Comparison of ENCODE assay signal across 11 mouse cellular contexts in genomic region chr4:132794760-132795159, GRCm38 (mm10). TPM values are rescaled to one million over a fixed set of nuclear protein-coding genes. Genes with fewer than 3 reads are reported as not detected.
A peak's percentile ranks its signal among the peaks of the same experiment; 100 is the strongest.
DNase-seq lines count a peak whose midpoint lies in the region; ATAC-seq lines count a peak whose summit lies in the region.
"Had no signal": no experiment of that assay in that cellular context is flagged by ENCODE, and none has a peak within 500 bp of the region (broad histone marks: within the 10 kb centered on the region; RNA-seq: fewer than 3 reads in every experiment).

No protein-coding gene starts in this region.

- H3K4me3 ChIP-seq in heart, embryonic 16.5 days (ENCODE audit: low read length): 0 out of 2 replicates have a peak overlapping the region, but pooled peaks have one; percentile 8
- H3K4me3 ChIP-seq in heart, embryonic 11.5 days (ENCODE audit: low read depth, low read length): no peak overlapping the region
- 0 out of 2 replicates have a peak overlapping the region, but pooled peaks have one; percentile 52 for H3K4me3 ChIP-seq in liver, embryonic 12.5 days
- peak overlapping the region; percentile 91 for H3K4me3 ChIP-seq in megakaryocyte, embryonic 14.5 days (replicated peaks)

- WGBS in heart, embryonic 16.5 days: 62% methylated on average over 8 of the region's 8 CpGs
- whole genome bisulfite sequencing in heart, embryonic 11.5 days (ENCODE audit: insufficient replicate concordance): 69% methylated on average over 8 of the region's 8 CpGs
- 58% methylated on average over 8 of the region's 8 CpGs for WGBS in liver, embryonic 12.5 days (ENCODE audit: insufficient replicate concordance)

- peaks cover 6% of the 10 kb centered on the region for H3K27me3 ChIP-seq in heart, embryonic 16.5 days (ENCODE audit: control insufficient read depth, insufficient read depth, low read length)
- peaks cover 26% of the 10 kb centered on the region for H3K27me3 ChIP-seq in heart, embryonic 11.5 days (ENCODE audit: control insufficient read depth, insufficient read depth, low read length)
- peaks cover 43% of the 10 kb centered on the region for H3K27me3 ChIP-seq in liver, embryonic 12.5 days (replicated peaks)
- peaks cover 49% of the 10 kb centered on the region for H3K27me3 ChIP-seq in megakaryocyte, embryonic 14.5 days (replicated peaks)

- H3K36me3 ChIP-seq in heart, embryonic 16.5 days (ENCODE audit: control insufficient read depth, insufficient read depth): no peaks in the 10 kb centered on the region
- H3K36me3 ChIP-seq in heart, embryonic 11.5 days (ENCODE audit: control insufficient read depth, insufficient read depth, low read length): no peaks in the 10 kb centered on the region
- H3K36me3 ChIP-seq in liver, embryonic 12.5 days: no peaks in the 10 kb centered on the region
- H3K36me3 ChIP-seq in megakaryocyte, embryonic 14.5 days (replicated peaks; ENCODE audit: low read length): peaks cover 8% of the 10 kb centered on the region

- H3K4me2 ChIP-seq in heart, embryonic 16.5 days (ENCODE audit: low read depth, low read length): no peak overlapping the region; the same call in 1 of the 2 replicates
- no peak overlapping the region for H3K4me2 ChIP-seq in heart, embryonic 11.5 days
- peak overlapping the region; percentile 76 for H3K4me2 ChIP-seq in liver, embryonic 12.5 days

- no peak for ATAC-seq in heart, embryonic 16.5 days (replicated peaks; ENCODE audit: extremely low read depth, insufficient read depth, low FRiP score)
- ATAC-seq in heart, embryonic 11.5 days (replicated peaks; ENCODE audit: insufficient number of reproducible peaks, low FRiP score, low TSS enrichment): no peak
- ATAC-seq in liver, embryonic 12.5 days: no peak
- ATAC-seq: forebrain, embryonic 14.5 days; hindbrain, postnatal 0 days had no signal

- DNase-seq in B cell, adult 2 months: peak; percentile 67 to 71
- no peak for DNase-seq in cerebellum, postnatal 14 days
- no peak for DNase-seq in adrenal gland, adult (ENCODE audit: inconsistent age in 2 of 2, low spot score in 1 of 2)
- no peak for DNase-seq in retina, embryonic 14.5 days (ENCODE audit: low spot score)
- DNase-seq: cerebellum, postnatal 25 days had no signal

- H3K9ac ChIP-seq in heart, embryonic 16.5 days (ENCODE audit: low read length): no peak overlapping the region
- H3K9ac ChIP-seq in heart, embryonic 11.5 days (ENCODE audit: low read depth, low read length): no peak overlapping the region
- H3K9ac ChIP-seq in liver, embryonic 12.5 days: no peak overlapping the region

- no peaks in the 10 kb centered on the region; the same call in 1 of the 2 replicates for H3K4me1 ChIP-seq in heart, embryonic 16.5 days (ENCODE audit: control insufficient read depth, insufficient read depth, low read length)
- H3K4me1 ChIP-seq in heart, embryonic 11.5 days (ENCODE audit: control insufficient read depth, insufficient read depth, low read length): 0 out of 2 replicates have a peak, but pooled peaks cover 4% of the 10 kb centered on the region
- H3K4me1 ChIP-seq in liver, embryonic 12.5 days: peaks cover 23% of the 10 kb centered on the region
- H3K4me1 ChIP-seq in megakaryocyte, embryonic 14.5 days: peaks cover 50% of the 10 kb centered on the region

- H3K27ac ChIP-seq in heart, embryonic 16.5 days (ENCODE audit: low read length): no peak overlapping the region
- H3K27ac ChIP-seq in heart, embryonic 11.5 days (ENCODE audit: low read depth, low read length): no peak overlapping the region
- H3K27ac ChIP-seq in liver, embryonic 12.5 days: no peak overlapping the region
- H3K27ac ChIP-seq: hindbrain, postnatal 0 days had no signal

- H3K9me3 ChIP-seq in heart, embryonic 16.5 days (replicated peaks; ENCODE audit: control insufficient read depth, low read length): no peaks in the 10 kb centered on the region
- H3K9me3 ChIP-seq in heart, embryonic 11.5 days (replicated peaks; ENCODE audit: control insufficient read depth, low read length): no peaks in the 10 kb centered on the region
- H3K9me3 ChIP-seq in liver, embryonic 12.5 days (replicated peaks): no peaks in the 10 kb centered on the region
- H3K9me3 ChIP-seq in megakaryocyte, embryonic 14.5 days: no peaks in the 10 kb centered on the region

RNA-seq across cellular contexts. Expression of gene Themis2, which starts 1.4 kb away (rescaled TPM):
- polyA plus RNA-seq in heart, embryonic 16.5 days (2015; fragmentation: Nextera tagmentation; extraction: Ambion mirVana): 1.2 and 1.9 TPM in 2 replicates
- 0.29 and 0.59 TPM in 2 replicates for polyA plus RNA-seq in heart, embryonic 11.5 days (2014; fragmentation: Nextera tagmentation; extraction: Ambion mirVana)
- polyA plus RNA-seq in liver, embryonic 12.5 days (2016; fragmentation: Nextera tagmentation; extraction: Ambion mirVana): 2.1 and 2.3 TPM in 2 replicates
- polyA plus RNA-seq in megakaryocyte, embryonic 14.5 days (2012; ENCODE audit: insufficient read depth, low replicate concordance): 0.53 and 20.4 TPM in 2 replicates

RNA-seq across cellular contexts. Expression of gene Rpa2, which starts 26.6 kb away (rescaled TPM):
- 68.6 and 72.8 TPM in 2 replicates for polyA plus RNA-seq in heart, embryonic 16.5 days (2015; fragmentation: Nextera tagmentation; extraction: Ambion mirVana)
- polyA plus RNA-seq in heart, embryonic 11.5 days (2014; fragmentation: Nextera tagmentation; extraction: Ambion mirVana): 94.8 and 95.1 TPM in 2 replicates
- 123 and 128 TPM in 2 replicates for polyA plus RNA-seq in liver, embryonic 12.5 days (2016; fragmentation: Nextera tagmentation; extraction: Ambion mirVana)
- 15.4 and 20.1 TPM in 2 replicates for polyA plus RNA-seq in megakaryocyte, embryonic 14.5 days (2012; ENCODE audit: insufficient read depth, low replicate concordance)

RNA-seq across cellular contexts. Expression of gene Smpdl3b, which starts 37.7 kb away (rescaled TPM):
- polyA plus RNA-seq in heart, embryonic 16.5 days (2015; fragmentation: Nextera tagmentation; extraction: Ambion mirVana): 3.9 and 5.1 TPM in 2 replicates
- polyA plus RNA-seq in heart, embryonic 11.5 days (2014; fragmentation: Nextera tagmentation; extraction: Ambion mirVana): 6.3 and 8.6 TPM in 2 replicates
- 1.9 and 2.0 TPM in 2 replicates for polyA plus RNA-seq in liver, embryonic 12.5 days (2016; fragmentation: Nextera tagmentation; extraction: Ambion mirVana)
- 0.38 TPM in 1 of 2 replicates, not detected in the other for polyA plus RNA-seq in megakaryocyte, embryonic 14.5 days (2012; ENCODE audit: insufficient read depth, low replicate concordance)

RNA-seq across cellular contexts. Expression of gene Ppp1r8, which starts 48.2 kb away (rescaled TPM):
- 37.1 and 42.9 TPM in 2 replicates for polyA plus RNA-seq in heart, embryonic 16.5 days (2015; fragmentation: Nextera tagmentation; extraction: Ambion mirVana)
- 40.3 and 45.5 TPM in 2 replicates for polyA plus RNA-seq in heart, embryonic 11.5 days (2014; fragmentation: Nextera tagmentation; extraction: Ambion mirVana)
- 30.7 and 32.6 TPM in 2 replicates for polyA plus RNA-seq in liver, embryonic 12.5 days (2016; fragmentation: Nextera tagmentation; extraction: Ambion mirVana)
- polyA plus RNA-seq in megakaryocyte, embryonic 14.5 days (2012; ENCODE audit: insufficient read depth, low replicate concordance): 8.9 and 32.6 TPM in 2 replicates

Comparison
In these comparisons a context has a peak if more than half of its experiments do, and no peak if none do; other contexts are left out.
1. DNase-seq: peak in B cell, adult 2 months (2 of 2); none in cerebellum, postnatal 14 days (0 of 2), adrenal gland, adult (0 of 2) and retina, embryonic 14.5 days (single experiment).